Comparison of ENCODE assay signal across 22 mouse cellular contexts in the genomic region with DNA sequence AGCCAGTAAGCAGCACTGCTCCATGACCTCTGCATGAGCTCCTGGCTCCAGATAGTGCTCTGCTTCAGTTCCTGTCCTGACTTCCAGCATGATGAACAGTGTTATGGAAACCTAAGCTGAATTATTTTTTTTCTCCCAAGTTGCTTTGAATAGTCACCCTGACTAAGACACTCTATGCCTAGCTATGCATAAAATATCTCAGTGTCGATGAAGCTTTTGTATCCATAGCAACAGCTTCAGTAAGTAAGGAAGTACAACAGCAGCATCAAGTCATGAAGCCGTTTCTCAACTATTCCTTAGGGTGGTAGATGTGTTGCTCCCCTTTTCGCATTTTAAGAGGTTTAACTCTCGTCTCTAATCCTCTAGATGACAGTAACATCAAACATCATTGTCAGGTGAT.
DNase-seq lines count a peak whose midpoint lies in the region; ATAC-seq and TF ChIP-seq lines count a peak whose summit lies in the region.
"Had no signal": no experiment of that assay in that cellular context is flagged by ENCODE, and none has a peak within 500 bp of the region (broad histone marks: within the 10 kb centered on the region; RNA-seq: fewer than 3 reads in every experiment).

No protein-coding gene starts in this region.

- TF ChIP-seq CTCF in layer of hippocampus, adult 2 months (conservative IDR thresholded peaks at IDR 0.05) = no peak

- ATAC-seq in forebrain, embryonic 15.5 days (replicated peaks) = peak; percentile 65
- ATAC-seq in hindbrain, embryonic 16.5 days = peak; percentile 74; the same call in 1 of the 2 replicates
- no peak for ATAC-seq in hindbrain, embryonic 14.5 days (ENCODE audit: low FRiP score)
- ATAC-seq in midbrain, embryonic 15.5 days (replicated peaks) = peak; percentile 60; the same call in 1 of the 2 replicates
- ATAC-seq: CD4-positive, CD25-positive, alpha-beta regulatory T cell, adult 4 months had no signal

- H3K4me3 ChIP-seq in forebrain, embryonic 15.5 days = no peak overlapping the region
- H3K4me3 ChIP-seq in forebrain, embryonic 10.5 days = no peak overlapping the region
- H3K4me3 ChIP-seq in hindbrain, embryonic 16.5 days (ENCODE audit: low read length) = no peak overlapping the region
- no peak overlapping the region for H3K4me3 ChIP-seq in hindbrain, embryonic 14.5 days (replicated peaks; ENCODE audit: low read length)
- no peak overlapping the region for H3K4me3 ChIP-seq in midbrain, embryonic 15.5 days
- no peak overlapping the region for H3K4me3 ChIP-seq in midbrain, embryonic 10.5 days
- H3K4me3 ChIP-seq in layer of hippocampus, adult 2 months = no peak overlapping the region
- H3K4me3 ChIP-seq: embryonic facial prominence, embryonic 13.5 days; heart, embryonic 15.5 days; hindbrain, embryonic 15.5 days had no signal

- no peak overlapping the region for H3K27ac ChIP-seq in forebrain, embryonic 15.5 days (replicated peaks)
- H3K27ac ChIP-seq in forebrain, embryonic 10.5 days = no peak overlapping the region
- no peak overlapping the region for H3K27ac ChIP-seq in hindbrain, embryonic 16.5 days (ENCODE audit: low read depth, low read length)
- H3K27ac ChIP-seq in hindbrain, embryonic 14.5 days = no peak overlapping the region
- no peak overlapping the region for H3K27ac ChIP-seq in midbrain, embryonic 15.5 days
- no peak overlapping the region for H3K27ac ChIP-seq in midbrain, embryonic 10.5 days (replicated peaks)
- H3K27ac ChIP-seq in layer of hippocampus, adult 2 months = no peak overlapping the region
- H3K27ac ChIP-seq: embryonic facial prominence, embryonic 13.5 days; heart, embryonic 15.5 days; hindbrain, embryonic 15.5 days had no signal

- no peaks in the 10 kb centered on the region for H3K36me3 ChIP-seq in forebrain, embryonic 15.5 days
- H3K36me3 ChIP-seq in forebrain, embryonic 10.5 days (replicated peaks) = no peaks in the 10 kb centered on the region
- H3K36me3 ChIP-seq in hindbrain, embryonic 16.5 days (ENCODE audit: control insufficient read depth, insufficient read depth, low read length) = no peaks in the 10 kb centered on the region
- H3K36me3 ChIP-seq in hindbrain, embryonic 14.5 days (replicated peaks; ENCODE audit: control insufficient read depth, insufficient read depth) = no peaks in the 10 kb centered on the region
- no peaks in the 10 kb centered on the region for H3K36me3 ChIP-seq in midbrain, embryonic 15.5 days (replicated peaks)
- no peaks in the 10 kb centered on the region for H3K36me3 ChIP-seq in midbrain, embryonic 10.5 days
- H3K36me3 ChIP-seq: embryonic facial prominence, embryonic 13.5 days; G1E; heart, embryonic 15.5 days; hindbrain, embryonic 15.5 days had no signal

- DNase-seq in forebrain, embryonic 10.5 days (ENCODE audit: extremely low spot score, low spot score) = no peak
- DNase-seq in hindbrain, embryonic 14.5 days (ENCODE audit: low spot score) = no peak
- DNase-seq in midbrain, embryonic 10.5 days (ENCODE audit: low spot score) = no peak
- no peak for DNase-seq in layer of hippocampus, adult 2 months (ENCODE audit: low spot score in 2 of 2)
- DNase-seq: adrenal gland, adult 8-10 months; adrenal gland, postnatal 36 days; B cell, adult 2 months; cerebellum, adult 11-12 months; cerebellum, adult 9-10 months; cerebellum, postnatal 25 days; gastrocnemius, postnatal 10 days; heart, adult 18-20 months; heart, postnatal 14 days had no signal

- H3K27me3 ChIP-seq in forebrain, embryonic 15.5 days = no peaks in the 10 kb centered on the region
- peaks cover 6% of the 10 kb centered on the region; the same call in 1 of the 2 replicates for H3K27me3 ChIP-seq in forebrain, embryonic 10.5 days (ENCODE audit: poor library complexity, severe bottlenecking)
- H3K27me3 ChIP-seq in hindbrain, embryonic 16.5 days (replicated peaks; ENCODE audit: control insufficient read depth, insufficient read depth, low read length) = no peaks in the 10 kb centered on the region
- H3K27me3 ChIP-seq in hindbrain, embryonic 14.5 days (ENCODE audit: control insufficient read depth, insufficient read depth, low read length) = no peaks in the 10 kb centered on the region
- 0 out of 2 replicates have a peak, but pooled peaks cover 4% of the 10 kb centered on the region for H3K27me3 ChIP-seq in midbrain, embryonic 15.5 days (replicated peaks)
- H3K27me3 ChIP-seq in midbrain, embryonic 10.5 days (ENCODE audit: low read depth, poor library complexity, severe bottlenecking) = no peaks in the 10 kb centered on the region; the same call in 1 of the 2 replicates
- H3K27me3 ChIP-seq: embryonic facial prominence, embryonic 13.5 days; heart, embryonic 15.5 days; hindbrain, embryonic 15.5 days had no signal

- WGBS in forebrain, embryonic 15.5 days = 77% methylated on average over 4 of the region's 4 CpGs
- WGBS in forebrain, embryonic 10.5 days = 90% methylated on average over 4 of the region's 4 CpGs
- 58% methylated on average over 4 of the region's 4 CpGs for WGBS in hindbrain, embryonic 16.5 days
- 69% methylated on average over 4 of the region's 4 CpGs for WGBS in hindbrain, embryonic 14.5 days
- WGBS in midbrain, embryonic 15.5 days = 55% methylated on average over 4 of the region's 4 CpGs
- WGBS in midbrain, embryonic 10.5 days = 87% methylated on average over 4 of the region's 4 CpGs

- no peaks in the 10 kb centered on the region for H3K9me3 ChIP-seq in forebrain, embryonic 15.5 days
- H3K9me3 ChIP-seq in forebrain, embryonic 10.5 days = no peaks in the 10 kb centered on the region
- no peaks in the 10 kb centered on the region for H3K9me3 ChIP-seq in hindbrain, embryonic 16.5 days (ENCODE audit: control insufficient read depth, low read length)
- no peaks in the 10 kb centered on the region for H3K9me3 ChIP-seq in hindbrain, embryonic 14.5 days (ENCODE audit: control insufficient read depth, low read length)
- H3K9me3 ChIP-seq in midbrain, embryonic 15.5 days = no peaks in the 10 kb centered on the region
- H3K9me3 ChIP-seq in midbrain, embryonic 10.5 days (replicated peaks) = no peaks in the 10 kb centered on the region
- H3K9me3 ChIP-seq: embryonic facial prominence, embryonic 13.5 days; heart, embryonic 15.5 days; hindbrain, embryonic 15.5 days had no signal

- H3K4me2 ChIP-seq in forebrain, embryonic 15.5 days (replicated peaks) = no peak overlapping the region
- no peak overlapping the region for H3K4me2 ChIP-seq in hindbrain, embryonic 16.5 days (ENCODE audit: low read length)
- no peak overlapping the region for H3K4me2 ChIP-seq in hindbrain, embryonic 14.5 days (replicated peaks)
- no peak overlapping the region for H3K4me2 ChIP-seq in midbrain, embryonic 15.5 days
- H3K4me2 ChIP-seq: embryonic facial prominence, embryonic 13.5 days; heart, embryonic 11.5 days; heart, embryonic 15.5 days; hindbrain, embryonic 15.5 days had no signal

- no peaks in the 10 kb centered on the region for H3K4me1 ChIP-seq in forebrain, embryonic 15.5 days
- no peaks in the 10 kb centered on the region for H3K4me1 ChIP-seq in forebrain, embryonic 10.5 days
- H3K4me1 ChIP-seq in hindbrain, embryonic 16.5 days (ENCODE audit: control insufficient read depth, insufficient read depth, low read depth, low read length) = no peaks in the 10 kb centered on the region
- H3K4me1 ChIP-seq in hindbrain, embryonic 14.5 days (replicated peaks; ENCODE audit: control insufficient read depth, insufficient read depth, low read length) = no peaks in the 10 kb centered on the region
- no peaks in the 10 kb centered on the region for H3K4me1 ChIP-seq in midbrain, embryonic 15.5 days
- no peaks in the 10 kb centered on the region for H3K4me1 ChIP-seq in midbrain, embryonic 10.5 days
- H3K4me1 ChIP-seq: embryonic facial prominence, embryonic 13.5 days; heart, embryonic 15.5 days; hindbrain, embryonic 15.5 days had no signal

- H3K9ac ChIP-seq in forebrain, embryonic 15.5 days (replicated peaks) = no peak overlapping the region
- H3K9ac ChIP-seq in hindbrain, embryonic 16.5 days (ENCODE audit: low read depth, low read length) = no peak overlapping the region
- no peak overlapping the region for H3K9ac ChIP-seq in hindbrain, embryonic 14.5 days
- no peak overlapping the region for H3K9ac ChIP-seq in midbrain, embryonic 15.5 days
- H3K9ac ChIP-seq: embryonic facial prominence, embryonic 13.5 days; heart, embryonic 15.5 days; hindbrain, embryonic 15.5 days had no signal
